Mouse (Mus musculus): ENCODE measurements around the gene Prcd. TPM values are rescaled to one million over a fixed set of nuclear protein-coding genes. Genes with fewer than 3 reads are reported as not detected.

Prcd gene
- polyA plus RNA-seq, 1 experiment from 2014 or later, result 16.4 TPM

- H3K27me3 ChIP-seq (replicated peaks; ENCODE audit: insufficient read depth, low read length), result no peaks in the 10 kb centered on the region
- ATAC-seq (no peak), DNase-seq (ENCODE audit: low spot score) (no peak)
- H3K4me3 ChIP-seq (ENCODE audit: low read depth, low read length), result no peak overlapping the region
- H3K4me1 ChIP-seq (ENCODE audit: insufficient read depth, low read depth, low read length), result no peaks in the 10 kb centered on the region
- no peaks in the 10 kb centered on the region for H3K9me3 ChIP-seq (ENCODE audit: low read length)
- H3K4me2 ChIP-seq (replicated peaks; ENCODE audit: low read depth, low read length), result no peak overlapping the region
- 93% methylated on average over 10 of the region's 10 CpGs for WGBS
- H3K9ac ChIP-seq (replicated peaks; ENCODE audit: low read depth), result no peak overlapping the region
- TF ChIP-seq CTCF (IDR thresholded peaks at IDR 0.05) (no peak), EP300 (IDR thresholded peaks at IDR 0.05) (no peak)
- no peak overlapping the region for H3K27ac ChIP-seq (ENCODE audit: low read length)
- H3K36me3 ChIP-seq (ENCODE audit: insufficient read depth, low read length), result no peaks in the 10 kb centered on the region; the same call in 1 of the 2 replicates
Observed at GRCm38 (mm10) chr11:116689622-116690021, 36.3 kb downstream of the Prcd start.

- Histone ChIP-seq H3K36me3 (ENCODE audit: insufficient read depth, low read length) (no peaks in the 10 kb centered on the region; the same call in 1 of the 2 replicates), H3K9ac (replicated peaks; ENCODE audit: low read depth) (no peak overlapping the region), H3K27me3 (replicated peaks; ENCODE audit: insufficient read depth, low read length) (no peaks in the 10 kb centered on the region), H3K9me3 (ENCODE audit: low read length) (no peaks in the 10 kb centered on the region), H3K4me2 (replicated peaks; ENCODE audit: low read depth, low read length) (no peak overlapping the region), H3K27ac (ENCODE audit: low read length) (peak overlapping the region; percentile 14; the same call in 1 of the 2 replicates), H3K4me1 (ENCODE audit: insufficient read depth, low read depth, low read length) (peaks cover 4% of the 10 kb centered on the region; the same call in 1 of the 2 replicates), H3K4me3 (ENCODE audit: low read depth, low read length) (no peak overlapping the region)
- DNase-seq (ENCODE audit: low spot score) (peak; percentile 57), ATAC-seq (peak; percentile 21; the same call in 1 of the 2 replicates)
- WGBS, result 63% methylated on average over 18 of the region's 18 CpGs
- TF ChIP-seq CTCF (IDR thresholded peaks at IDR 0.05) (no peak), EP300 (IDR thresholded peaks at IDR 0.05) (no peak)
Observed at GRCm38 (mm10) chr11:116690701-116691575, 37.6 kb downstream of the Prcd start.

GRCm38 (mm10) chr11:116693899-116694249 is 40.5 kb downstream of the Prcd start:
- Histone ChIP-seq H3K27ac (ENCODE audit: low read length) (peak overlapping the region; percentile 55), H3K4me3 (ENCODE audit: low read depth, low read length) (peak overlapping the region; percentile 53), H3K4me2 (replicated peaks; ENCODE audit: low read depth, low read length) (peak overlapping the region; percentile 67), H3K9ac (replicated peaks; ENCODE audit: low read depth) (peak overlapping the region; percentile 49), H3K27me3 (replicated peaks; ENCODE audit: insufficient read depth, low read length) (no peaks in the 10 kb centered on the region), H3K4me1 (ENCODE audit: insufficient read depth, low read depth, low read length) (peaks cover 4% of the 10 kb centered on the region; the same call in 1 of the 2 replicates), H3K9me3 (ENCODE audit: low read length) (no peaks in the 10 kb centered on the region), H3K36me3 (ENCODE audit: insufficient read depth, low read length) (no peaks in the 10 kb centered on the region; the same call in 1 of the 2 replicates)
- DNase-seq (ENCODE audit: low spot score) (peak; percentile 39), ATAC-seq (no peak)
- 36% methylated on average over 4 of the region's 4 CpGs for WGBS
- no peak for TF ChIP-seq CTCF (IDR thresholded peaks at IDR 0.05)
- TF ChIP-seq EP300 (IDR thresholded peaks at IDR 0.05), result no peak

- peak; percentile 93 for ATAC-seq
- peak overlapping the region; percentile 53 for H3K4me3 ChIP-seq (ENCODE audit: low read depth, low read length)
- peak; percentile 81 for DNase-seq (ENCODE audit: low spot score)
- H3K27ac ChIP-seq (ENCODE audit: low read length), result peak overlapping the region; percentile 55
- H3K9ac ChIP-seq (replicated peaks; ENCODE audit: low read depth), result peak overlapping the region; percentile 49
- no peak for TF ChIP-seq EP300 (IDR thresholded peaks at IDR 0.05)
- peak; percentile 57 for TF ChIP-seq CTCF (IDR thresholded peaks at IDR 0.05)
- WGBS, result 4% methylated on average over 49 of the region's 73 CpGs
- H3K36me3 ChIP-seq (ENCODE audit: insufficient read depth, low read length), result no peaks in the 10 kb centered on the region
- H3K4me2 ChIP-seq (replicated peaks; ENCODE audit: low read depth, low read length), result peak overlapping the region; percentile 67
- no peaks in the 10 kb centered on the region for H3K9me3 ChIP-seq (ENCODE audit: low read length)
- no peaks in the 10 kb centered on the region for H3K27me3 ChIP-seq (replicated peaks; ENCODE audit: insufficient read depth, low read length)
- H3K4me1 ChIP-seq (ENCODE audit: insufficient read depth, low read depth, low read length), result peaks cover 4% of the 10 kb centered on the region; the same call in 1 of the 2 replicates
Observed at GRCm38 (mm10) chr11:116694250-116695193, 41.2 kb downstream of the Prcd start.

GRCm38 (mm10) chr11:116695194-116695880 is 42.0 kb downstream of the Prcd start:
- peaks cover 4% of the 10 kb centered on the region; the same call in 1 of the 2 replicates for H3K4me1 ChIP-seq (ENCODE audit: insufficient read depth, low read depth, low read length)
- H3K36me3 ChIP-seq (ENCODE audit: insufficient read depth, low read length), result no peaks in the 10 kb centered on the region
- no peak overlapping the region for H3K4me3 ChIP-seq (ENCODE audit: low read depth, low read length)
- H3K27ac ChIP-seq (ENCODE audit: low read length), result no peak overlapping the region
- ATAC-seq (0 out of 2 replicates have a peak, but pooled peaks have one; percentile 18), DNase-seq (ENCODE audit: low spot score) (no peak)
- 28% methylated on average over 23 of the region's 23 CpGs for WGBS
- no peaks in the 10 kb centered on the region for H3K27me3 ChIP-seq (replicated peaks; ENCODE audit: insufficient read depth, low read length)
- no peak overlapping the region for H3K9ac ChIP-seq (replicated peaks; ENCODE audit: low read depth)
- peak overlapping the region; percentile 67; the same call in 1 of the 2 replicates for H3K4me2 ChIP-seq (replicated peaks; ENCODE audit: low read depth, low read length)
- TF ChIP-seq EP300 (IDR thresholded peaks at IDR 0.05), result no peak
- TF ChIP-seq CTCF (IDR thresholded peaks at IDR 0.05), result no peak
- H3K9me3 ChIP-seq (ENCODE audit: low read length), result no peaks in the 10 kb centered on the region
